Mouse (Mus musculus) kidney, embryonic 14.5 days (tissue): ENCODE measurements around the gene Sec24a. TPM values are rescaled to one million over a fixed set of nuclear protein-coding genes. Genes with fewer than 3 reads are reported as not detected.
A peak's percentile ranks its signal among the peaks of the same experiment; 100 is the strongest.
"Not testable (repeated sequence)": the region's sequence is repeated elsewhere in the genome, so short reads cannot be mapped to it uniquely, and the experiment has no call there.

Experiments
- ATAC-seq: fragments of 200-750 bp; cut with Nextera tagmentation; 2 replicates; pipeline ENCODE4 v1.8.0; 2017; ENCODE audit warnings: moderate number of reproducible peaks, mild to moderate bottlenecking, moderate TSS enrichment, moderate library complexity; ENCODE audit not compliant: low FRiP score, low TSS enrichment
- H3K27ac ChIP-seq: fragments of 300-500 bp; sonication (generic); 2 replicates; pipeline ENCODE4 v1.5.1; 2014; ENCODE audit warnings: low read depth, mild to moderate bottlenecking, low read length, moderate library complexity, mixed read lengths
- H3K27me3 ChIP-seq: fragments of 300-500 bp; sonication (generic); 2 replicates; pipeline ENCODE4 v1.6.1; 2014; ENCODE audit warnings: mild to moderate bottlenecking, low read length; ENCODE audit not compliant: control insufficient read depth, insufficient read depth
- H3K36me3 ChIP-seq: fragments of 300-500 bp; sonication (generic); 2 replicates; pipeline ENCODE4 v1.6.1; 2014; ENCODE audit warnings: low read length, mixed read lengths; ENCODE audit not compliant: control insufficient read depth, insufficient read depth
- H3K4me1 ChIP-seq: fragments of 300-500 bp; sonication (generic); 2 replicates; pipeline ENCODE4 v1.6.1; 2014; ENCODE audit warnings: low read length, mixed read lengths; ENCODE audit not compliant: control insufficient read depth, insufficient read depth
- H3K4me2 ChIP-seq: fragments of 300-500 bp; sonication (generic); replicated peaks from 2 replicates; pipeline ENCODE4 v1.6.1; 2014; ENCODE audit warnings: low read depth, mild to moderate bottlenecking, low read length
- H3K4me3 ChIP-seq: fragments of 300-500 bp; sonication (generic); 2 replicates; pipeline ENCODE4 v1.5.1; 2014; ENCODE audit warnings: mild to moderate bottlenecking, low read length
- H3K9ac ChIP-seq: fragments of 300-500 bp; sonication (generic); 2 replicates; pipeline ENCODE4 v1.6.1; 2014; ENCODE audit warnings: low read depth, mild to moderate bottlenecking, low read length, moderate library complexity
- H3K9me3 ChIP-seq: fragments of 300-500 bp; sonication (generic); 2 replicates; pipeline ENCODE4 v1.6.1; 2016; ENCODE audit warnings: low read length; ENCODE audit not compliant: control insufficient read depth
- WGBS: fragments of 180-500 bp; shearing (Covaris S2); extraction: QIAGEN DNeasy Blood & Tissue Kit; methylation state at CpG from one replicate; pipeline ENCODE4 v1.1.7; 2014; 5-methylcytosine and 5-hydroxymethylcytosine counted together
- polyA plus RNA-seq: library from polyadenylated mRNA; unstranded; fragments of >200 nt; fragmentation: Nextera tagmentation; extraction: Ambion mirVana; gene quantifications from 2 replicates; pipeline ENCODE4 v1.2.1, GENCODE M21; 2014

The Sec24a gene
- polyA plus RNA-seq, 1 experiment from 2014 or later: 18.3 TPM

GRCm38 (mm10) chr11:51764816-51765215 lies 1.4 kb upstream of the Sec24a start:
- Histone ChIP-seq H3K4me3 (no peak overlapping the region; the same call in 1 of the 2 replicates), H3K27me3 (no peaks in the 10 kb centered on the region), H3K4me2 (peak overlapping the region; percentile 46; the same call in 1 of the 2 replicates), H3K36me3 (no peaks in the 10 kb centered on the region), H3K27ac (no peak overlapping the region), H3K9me3 (no peaks in the 10 kb centered on the region), H3K9ac (no peak overlapping the region), H3K4me1 (peaks cover 15% of the 10 kb centered on the region)
- 86% methylated on average over 4 of the region's 4 CpGs for WGBS
- ATAC-seq: no peak

- Histone ChIP-seq H3K4me1 (peaks cover 15% of the 10 kb centered on the region), H3K9me3 (no peaks in the 10 kb centered on the region), H3K27ac (no peak overlapping the region), H3K36me3 (no peaks in the 10 kb centered on the region), H3K27me3 (no peaks in the 10 kb centered on the region), H3K4me2 (peak overlapping the region; percentile 46), H3K9ac (peak overlapping the region; percentile 78), H3K4me3 (peak overlapping the region; percentile 74)
- 5% methylated on average over 13 of the region's 13 CpGs for WGBS
- ATAC-seq: no peak; the same call in 1 of the 2 replicates
Observed at GRCm38 (mm10) chr11:51763955-51764354, 521 bp upstream of the Sec24a start.

GRCm38 (mm10) chr11:51761241-51761640 lies 2.2 kb downstream of the Sec24a start:
- WGBS: 70% methylated on average over 5 of the region's 5 CpGs
- no peaks in the 10 kb centered on the region for H3K9me3 ChIP-seq
- H3K36me3 ChIP-seq: no peaks in the 10 kb centered on the region
- no peak for ATAC-seq
- H3K9ac ChIP-seq: no peak overlapping the region
- no peak overlapping the region for H3K4me3 ChIP-seq
- H3K27ac ChIP-seq: no peak overlapping the region
- H3K27me3 ChIP-seq: no peaks in the 10 kb centered on the region
- peaks cover 8% of the 10 kb centered on the region for H3K4me1 ChIP-seq
- H3K4me2 ChIP-seq: no peak overlapping the region

- Histone ChIP-seq H3K27me3 (no peaks in the 10 kb centered on the region), H3K36me3 (no peaks in the 10 kb centered on the region), H3K4me2 (no peak overlapping the region), H3K27ac (no peak overlapping the region), H3K4me1 (peaks cover 8% of the 10 kb centered on the region), H3K9me3 (no peaks in the 10 kb centered on the region), H3K4me3 (no peak overlapping the region), H3K9ac (no peak overlapping the region)
- 86% methylated on average over 6 of the region's 6 CpGs for WGBS
- no peak for ATAC-seq
Observed at GRCm38 (mm10) chr11:51759941-51760657, 3.3 kb downstream of the Sec24a start.

- Histone ChIP-seq H3K4me3 (no peak overlapping the region), H3K4me2 (no peak overlapping the region), H3K9ac (no peak overlapping the region), H3K9me3 (no peaks in the 10 kb centered on the region), H3K27ac (no peak overlapping the region), H3K27me3 (no peaks in the 10 kb centered on the region), H3K4me1 (peaks cover 8% of the 10 kb centered on the region), H3K36me3 (no peaks in the 10 kb centered on the region)
- ATAC-seq: no peak
- 78% methylated on average over 2 of the region's 2 CpGs for WGBS
Observed at GRCm38 (mm10) chr11:51759251-51759650, 4.2 kb downstream of the Sec24a start.

- H3K9me3 ChIP-seq, H3K36me3 ChIP-seq, H3K4me1 ChIP-seq, H3K4me2 ChIP-seq, H3K27ac ChIP-seq, H3K4me3 ChIP-seq, H3K27me3 ChIP-seq, H3K9ac ChIP-seq, ATAC-seq: not testable (repeated sequence)
- 90% methylated on average over 5 of the region's 5 CpGs for WGBS
Observed at GRCm38 (mm10) chr11:51758207-51758606, 5.2 kb downstream of the Sec24a start.

- Histone ChIP-seq H3K27ac (no peak overlapping the region), H3K36me3 (no peaks in the 10 kb centered on the region), H3K4me3 (no peak overlapping the region), H3K9ac (no peak overlapping the region), H3K27me3 (no peaks in the 10 kb centered on the region), H3K4me2 (no peak overlapping the region), H3K9me3 (no peaks in the 10 kb centered on the region), H3K4me1 (peaks cover 7% of the 10 kb centered on the region)
- no peak for ATAC-seq
- WGBS: 89% methylated on average over 5 of the region's 5 CpGs
Observed at GRCm38 (mm10) chr11:51757625-51758024, 5.8 kb downstream of the Sec24a start.

GRCm38 (mm10) chr11:51757023-51757422 lies 6.4 kb downstream of the Sec24a start:
- Histone ChIP-seq H3K27ac (no peak overlapping the region; the same call in 1 of the 2 replicates), H3K4me3 (peak overlapping the region; percentile 98), H3K9ac (peak overlapping the region; percentile 97; the same call in 1 of the 2 replicates), H3K36me3 (no peaks in the 10 kb centered on the region), H3K4me1 (peaks cover 7% of the 10 kb centered on the region), H3K9me3 (no peaks in the 10 kb centered on the region), H3K27me3 (no peaks in the 10 kb centered on the region), H3K4me2 (peak overlapping the region; percentile 86)
- WGBS: 79% methylated on average over 11 of the region's 11 CpGs
- ATAC-seq: no peak

- Histone ChIP-seq H3K9ac (peak overlapping the region; percentile 97), H3K36me3 (no peaks in the 10 kb centered on the region), H3K27ac (peak overlapping the region; percentile 62; the same call in 1 of the 2 replicates), H3K27me3 (no peaks in the 10 kb centered on the region), H3K9me3 (no peaks in the 10 kb centered on the region), H3K4me1 (peaks cover 7% of the 10 kb centered on the region), H3K4me2 (peak overlapping the region; percentile 86), H3K4me3 (peak overlapping the region; percentile 98)
- WGBS: under 1% methylated on average over 35 of the region's 41 CpGs
- ATAC-seq: peak; percentile 98
Observed at GRCm38 (mm10) chr11:51756352-51756771, 7.1 kb downstream of the Sec24a start.
